Mouse (Mus musculus) thymus, postnatal 36 days (tissue): ENCODE results near the gene Ly6g6e.
"Not testable (repeated sequence)": the region's sequence is repeated elsewhere in the genome, so short reads cannot be mapped to it uniquely, and the experiment has no call there.

Experiments used
- DNase-seq, 2 experiments: peaks; one replicate each; pipeline ENCODE4 v3.0.0; 2022; ENCODE audit warnings: mixed read lengths in 2 of 2

Gene Ly6g6e

GRCm38 (mm10) chr17:35104754-35105153, 28.1 kb downstream of the Ly6g6e start:
- no peak for DNase-seq

GRCm38 (mm10) chr17:35105740-35106389, 29.2 kb downstream of the Ly6g6e start:
- peak; percentile 30 to 46 for DNase-seq

- no peak for DNase-seq
Measured at GRCm38 (mm10) chr17:35106522-35106921, 29.8 kb downstream of the Ly6g6e start.

GRCm38 (mm10) chr17:35108097-35108496, 31.4 kb downstream of the Ly6g6e start, which contains the start of gene Ly6g5c:
Ly6g5c (plus strand) TSS chr17:35108279.
- DNase-seq: no peak

- no peak for DNase-seq
Measured at GRCm38 (mm10) chr17:35111774-35112173, 35.1 kb downstream of the Ly6g6e start.

- DNase-seq: peak; percentile 60 to 64
Measured at GRCm38 (mm10) chr17:35115046-35116019, 38.6 kb downstream of the Ly6g6e start, which contains the start of gene Ly6g5b. Ly6g5b (minus strand) TSS chr17:35115428.

- no peak for DNase-seq
Measured at GRCm38 (mm10) chr17:35120745-35121142, 44.0 kb downstream of the Ly6g6e start.

GRCm38 (mm10) chr17:35121143-35121799, 44.6 kb downstream of the Ly6g6e start, which contains the start of gene Gpank1:
Gpank1 (plus strand) TSS chr17:35121455.
- peak; percentile 97 to 99 for DNase-seq

GRCm38 (mm10) chr17:35121871-35122303, 45.2 kb downstream of the Ly6g6e start, which contains the start of gene Csnk2b:
Csnk2b (minus strand) TSS chr17:35122053.
- peak; percentile 28 to 55 for DNase-seq

GRCm38 (mm10) chr17:35123287-35123686, 46.6 kb downstream of the Ly6g6e start:
- not testable (repeated sequence) for DNase-seq

GRCm38 (mm10) chr17:35124261-35124896, 47.7 kb downstream of the Ly6g6e start:
- DNase-seq: not testable (repeated sequence)

- no peak for DNase-seq
Measured at GRCm38 (mm10) chr17:35125081-35125480, 48.4 kb downstream of the Ly6g6e start.

- no peak for DNase-seq
Measured at GRCm38 (mm10) chr17:35125578-35125977, 48.9 kb downstream of the Ly6g6e start.

- peak; percentile 84 to 89 for DNase-seq
Measured at GRCm38 (mm10) chr17:35126206-35126611, 49.5 kb downstream of the Ly6g6e start, which contains the start of gene D17H6S53E. D17H6S53E (plus strand) TSS chr17:35126373.

GRCm38 (mm10) chr17:35127017-35127416, 50.3 kb downstream of the Ly6g6e start:
- DNase-seq: no peak
